Mouse (Mus musculus) neural tube, embryonic 14.5 days (tissue): ENCODE results near the gene Csnk1d. TPM values are rescaled to one million over a fixed set of nuclear protein-coding genes. Genes with fewer than 3 reads are reported as not detected.

Experiments
- ATAC-seq: fragments of 200-750 bp; cut with Nextera tagmentation; 2 replicates; pipeline ENCODE4 v1.8.0; 2017; ENCODE audit warnings: low read depth, mild to moderate bottlenecking, moderate TSS enrichment, moderate library complexity
- H3K27ac ChIP-seq: fragments of 300-500 bp; sonication (generic); 2 replicates; pipeline ENCODE4 v1.5.1; 2014; ENCODE audit warnings: low read depth, mild to moderate bottlenecking, control low read depth, low read length, moderate library complexity, mixed read lengths
- H3K27me3 ChIP-seq: fragments of 300-500 bp; sonication (generic); 2 replicates; pipeline ENCODE4 v1.6.1; 2014; ENCODE audit warnings: low read length; ENCODE audit not compliant: control insufficient read depth, insufficient read depth
- H3K36me3 ChIP-seq: fragments of 300-500 bp; sonication (generic); 2 replicates; pipeline ENCODE4 v1.6.1; 2014; ENCODE audit warnings: low read length, mixed read lengths; ENCODE audit not compliant: control insufficient read depth, insufficient read depth
- H3K4me1 ChIP-seq: fragments of 300-500 bp; sonication (generic); 2 replicates; pipeline ENCODE4 v1.6.1; 2014; ENCODE audit warnings: low read length; ENCODE audit not compliant: control insufficient read depth, insufficient read depth
- H3K4me2 ChIP-seq: fragments of 300-500 bp; sonication (generic); 2 replicates; pipeline ENCODE4 v1.6.1; 2014; ENCODE audit warnings: mild to moderate bottlenecking, low read depth, low read length, control low read depth
- H3K4me3 ChIP-seq: fragments of 300-500 bp; sonication (generic); 2 replicates; pipeline ENCODE4 v1.5.1; 2014; ENCODE audit warnings: low read depth, low read length, control low read depth, mixed read lengths
- H3K9ac ChIP-seq: fragments of 300-500 bp; sonication (generic); replicated peaks from 2 replicates; pipeline ENCODE4 v1.6.1; 2014; ENCODE audit warnings: low read depth, mild to moderate bottlenecking, control low read depth, low read length, mixed read lengths
- H3K9me3 ChIP-seq: fragments of 300-500 bp; sonication (generic); 2 replicates; pipeline ENCODE4 v1.6.1; 2016; ENCODE audit warnings: low read length; ENCODE audit not compliant: control insufficient read depth
- WGBS: fragments of 180-500 bp; shearing (Covaris S2); extraction: QIAGEN DNeasy Blood & Tissue Kit; methylation state at CpG from one replicate; pipeline ENCODE4 v1.1.7; 2014; 5-methylcytosine and 5-hydroxymethylcytosine counted together
- polyA plus RNA-seq: library from polyadenylated mRNA; unstranded; fragments of >200 nt; fragmentation: Nextera tagmentation; extraction: Ambion mirVana; gene quantifications from 2 replicates; pipeline ENCODE4 v1.2.1, GENCODE M21; 2014

The Csnk1d gene
- polyA plus RNA-seq: 57.8 and 81.1 TPM in 2 replicates

DNA sequence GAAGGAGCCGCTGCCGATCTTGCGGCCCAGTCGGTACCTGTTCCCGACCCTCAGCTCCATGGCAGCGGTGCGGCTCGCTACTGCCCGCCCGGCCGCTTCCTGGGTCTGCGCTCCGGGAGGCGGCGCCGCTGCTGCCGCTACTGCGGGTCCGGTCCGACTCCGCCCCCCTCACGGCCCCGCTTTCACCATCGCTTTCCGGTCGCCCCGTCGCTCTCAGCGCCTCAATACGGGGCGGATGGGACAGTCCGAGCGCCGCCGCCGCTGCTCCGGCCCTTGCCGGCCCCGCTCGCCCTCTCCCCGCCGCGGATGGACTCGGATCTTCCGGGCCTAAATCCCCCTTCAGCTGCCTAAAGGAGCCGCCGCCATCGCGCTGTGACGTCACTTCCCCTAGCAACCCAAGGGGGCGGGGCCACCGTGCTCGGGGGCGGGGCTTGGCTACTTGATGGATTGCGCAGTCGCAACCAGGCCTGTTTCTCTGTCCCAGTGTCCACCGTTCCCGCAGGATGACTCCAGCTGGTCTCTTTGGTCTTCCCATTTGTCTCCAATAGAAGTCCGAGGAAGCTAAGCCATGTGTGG lies at the start of gene Csnk1d:
TSS of gene Csnk1d (minus strand) at position 380 of the 576 bp plus-strand sequence.
- H3K4me3 ChIP-seq: peak within 1 kb of the TSS; percentile 100
- peak; percentile 92 for ATAC-seq
- peak within 1 kb of the TSS; percentile 92 for H3K4me2 ChIP-seq
- H3K27me3 ChIP-seq: no peaks in the 10 kb centered on the region
- no peaks in the 10 kb centered on the region for H3K9me3 ChIP-seq
- peaks cover 31% of the 10 kb centered on the region for H3K4me1 ChIP-seq
- 1% methylated on average over 57 of the region's 59 CpGs for WGBS
- peaks cover 2% of the 10 kb centered on the region; the same call in 1 of the 2 replicates for H3K36me3 ChIP-seq
- peak within 1 kb of the TSS; percentile 99 for H3K27ac ChIP-seq
- H3K9ac ChIP-seq: peak within 1 kb of the TSS; percentile 100

DNA sequence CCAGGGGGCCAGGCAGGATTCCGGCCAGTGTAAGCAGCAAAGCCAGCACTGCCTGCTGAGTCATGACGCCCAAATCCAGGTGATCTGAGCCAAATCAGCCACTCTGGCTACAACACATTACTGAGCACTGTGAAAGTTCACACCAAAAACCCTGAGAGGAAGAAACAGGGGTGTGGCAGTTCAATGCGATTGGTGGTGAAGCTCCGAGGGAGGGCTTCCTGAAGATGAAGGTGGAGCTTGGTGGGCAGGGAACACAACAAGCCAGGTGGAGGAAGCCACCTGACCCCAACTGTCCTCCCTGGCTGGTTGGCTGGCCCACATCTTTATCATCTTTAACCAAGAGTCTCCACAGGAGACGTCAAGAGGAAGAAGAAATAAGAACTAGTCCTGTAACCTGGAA lies 48.2 kb upstream of the Csnk1d start, which contains the start of gene Cd7:
TSS of gene Cd7 (minus strand) at position 117 of the 400 bp plus-strand sequence.
- no peak for ATAC-seq
- Histone ChIP-seq H3K4me2 (no peak within 1 kb of the TSS), H3K9ac (no peak within 1 kb of the TSS), H3K4me3 (no peak within 1 kb of the TSS), H3K9me3 (no peaks in the 10 kb centered on the region), H3K27ac (no peak within 1 kb of the TSS), H3K36me3 (no peaks in the 10 kb centered on the region), H3K4me1 (no peaks in the 10 kb centered on the region), H3K27me3 (no peaks in the 10 kb centered on the region)
- 77% methylated on average over 5 of the region's 5 CpGs for WGBS

DNA sequence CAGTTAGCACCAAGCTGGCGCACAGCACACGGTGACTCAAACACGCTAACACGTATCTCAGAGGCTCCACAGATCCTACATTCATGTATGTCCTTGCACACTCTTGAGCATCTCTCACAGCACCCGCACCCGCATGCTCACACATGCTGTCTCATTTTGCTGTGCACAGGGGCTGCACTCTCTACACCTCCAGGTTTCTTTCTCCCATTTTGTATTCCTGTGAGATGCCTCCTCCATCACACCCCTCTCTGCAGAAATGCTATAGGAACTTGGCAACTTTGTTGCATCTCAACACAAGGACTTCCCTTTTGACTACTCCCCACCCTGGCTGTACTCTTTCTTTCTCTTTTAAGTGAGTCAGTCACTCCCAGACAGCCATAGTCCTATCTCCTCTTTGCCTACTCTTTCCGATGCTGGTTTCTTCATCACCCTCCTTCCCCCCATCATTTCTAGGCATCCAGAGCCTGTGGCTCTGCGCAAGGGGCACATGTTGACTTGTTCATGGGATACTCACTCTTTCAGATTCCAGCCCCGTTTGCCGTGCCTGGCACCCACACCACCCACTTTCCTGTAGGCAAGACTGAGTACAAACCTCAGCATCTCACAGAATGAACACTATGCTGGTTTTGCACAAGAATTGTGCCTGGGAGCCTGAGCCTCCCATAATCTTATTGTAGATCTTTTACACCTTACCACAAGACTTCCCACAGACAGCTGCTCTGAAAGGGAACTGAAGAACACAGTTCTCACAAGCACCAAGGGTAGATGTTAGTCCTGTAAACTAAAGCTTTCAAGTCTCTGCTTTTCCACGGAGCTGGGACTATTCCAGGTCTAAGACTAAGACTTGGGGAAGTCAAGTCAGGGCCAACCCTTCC lies 47.5 kb upstream of the Csnk1d start:
- Histone ChIP-seq H3K4me1 (no peaks in the 10 kb centered on the region), H3K9ac (no peak overlapping the region), H3K27me3 (no peaks in the 10 kb centered on the region), H3K4me3 (no peak overlapping the region), H3K36me3 (no peaks in the 10 kb centered on the region), H3K9me3 (no peaks in the 10 kb centered on the region), H3K27ac (no peak overlapping the region), H3K4me2 (no peak overlapping the region)
- no peak for ATAC-seq
- WGBS: 94% methylated on average over 11 of the region's 11 CpGs

DNA sequence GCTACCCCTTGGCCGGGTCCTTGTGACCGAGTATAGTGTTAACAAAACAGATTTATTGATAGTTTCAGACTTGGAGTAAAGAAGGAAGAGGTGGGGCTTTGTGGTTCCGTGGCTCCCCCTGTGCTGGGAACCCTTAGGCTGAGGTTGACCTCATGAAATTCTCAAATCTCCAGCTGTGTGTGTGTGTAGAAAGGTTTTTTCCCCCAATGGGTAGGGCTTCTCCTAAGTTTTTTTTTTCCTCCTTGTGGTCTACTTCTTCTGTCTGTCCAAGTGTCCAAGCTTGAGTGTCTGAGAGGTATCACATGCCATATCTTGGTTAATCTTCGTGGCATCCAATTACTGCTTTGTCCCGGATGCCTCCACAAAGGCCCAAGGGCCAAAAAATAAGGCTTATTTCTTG lies 42.0 kb upstream of the Csnk1d start:
- H3K9me3 ChIP-seq: no peaks in the 10 kb centered on the region

DNA sequence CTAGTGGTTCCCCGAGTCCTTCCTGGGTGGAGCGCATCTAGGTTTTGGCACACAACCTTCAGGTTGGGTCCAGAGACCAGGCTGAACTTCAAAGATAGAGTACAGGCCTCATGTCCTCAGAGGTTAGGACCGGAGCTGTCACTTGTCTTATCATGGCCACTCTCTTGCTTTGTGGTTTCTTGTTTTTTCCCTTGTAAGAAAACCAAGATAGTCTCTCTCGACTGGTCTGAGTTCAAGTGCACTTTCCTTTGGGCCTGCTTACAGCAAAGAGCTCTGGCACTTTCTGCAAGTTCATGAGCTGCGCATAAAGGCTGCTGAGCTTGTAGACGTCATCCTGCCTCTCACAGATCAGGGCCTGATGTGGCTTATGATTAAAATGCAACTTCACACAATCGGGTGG lies 36.1 kb upstream of the Csnk1d start:
- no peak overlapping the region for H3K9ac ChIP-seq
- ATAC-seq: no peak
- 86% methylated on average over 7 of the region's 7 CpGs for WGBS

More for the DNA sequence above, 42.0 kb upstream of the Csnk1d start:
- no peaks in the 10 kb centered on the region for H3K36me3 ChIP-seq
- H3K4me3 ChIP-seq: no peak overlapping the region
- H3K4me2 ChIP-seq: no peak overlapping the region
- no peak for ATAC-seq
- no peaks in the 10 kb centered on the region for H3K27me3 ChIP-seq
- WGBS: 85% methylated on average over 5 of the region's 5 CpGs
- no peak overlapping the region for H3K9ac ChIP-seq
- H3K4me1 ChIP-seq: no peaks in the 10 kb centered on the region
- H3K27ac ChIP-seq: no peak overlapping the region

DNA sequence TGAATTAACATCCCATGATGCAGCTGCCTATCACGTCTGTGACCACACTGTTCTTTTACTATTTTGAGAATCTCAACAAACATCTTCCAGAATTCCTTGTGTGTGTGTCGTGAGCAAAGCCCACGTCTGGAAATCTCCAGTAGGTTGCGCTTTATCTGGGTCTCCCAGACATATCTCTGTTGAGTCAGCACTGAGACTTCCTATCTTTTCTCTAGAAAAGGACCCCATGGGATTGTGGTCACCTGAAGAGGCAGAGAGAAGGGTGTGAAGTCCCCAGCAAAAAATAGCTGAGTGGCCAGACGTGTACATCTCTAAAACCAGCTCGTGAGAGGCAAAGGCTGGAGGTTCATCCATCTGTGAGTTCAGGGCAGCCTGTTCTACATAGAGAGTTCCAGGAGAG lies 33.0 kb upstream of the Csnk1d start:
- Histone ChIP-seq H3K4me2 (no peak overlapping the region), H3K4me1 (no peaks in the 10 kb centered on the region), H3K27me3 (no peaks in the 10 kb centered on the region), H3K4me3 (no peak overlapping the region), H3K27ac (no peak overlapping the region), H3K9ac (no peak overlapping the region), H3K9me3 (no peaks in the 10 kb centered on the region), H3K36me3 (no peaks in the 10 kb centered on the region)
- ATAC-seq: no peak
- WGBS: 76% methylated on average over 6 of the region's 6 CpGs

More for the DNA sequence above, 36.1 kb upstream of the Csnk1d start:
- Histone ChIP-seq H3K9me3 (no peaks in the 10 kb centered on the region), H3K27me3 (no peaks in the 10 kb centered on the region), H3K4me3 (no peak overlapping the region), H3K4me1 (no peaks in the 10 kb centered on the region), H3K4me2 (no peak overlapping the region), H3K27ac (no peak overlapping the region), H3K36me3 (no peaks in the 10 kb centered on the region)

DNA sequence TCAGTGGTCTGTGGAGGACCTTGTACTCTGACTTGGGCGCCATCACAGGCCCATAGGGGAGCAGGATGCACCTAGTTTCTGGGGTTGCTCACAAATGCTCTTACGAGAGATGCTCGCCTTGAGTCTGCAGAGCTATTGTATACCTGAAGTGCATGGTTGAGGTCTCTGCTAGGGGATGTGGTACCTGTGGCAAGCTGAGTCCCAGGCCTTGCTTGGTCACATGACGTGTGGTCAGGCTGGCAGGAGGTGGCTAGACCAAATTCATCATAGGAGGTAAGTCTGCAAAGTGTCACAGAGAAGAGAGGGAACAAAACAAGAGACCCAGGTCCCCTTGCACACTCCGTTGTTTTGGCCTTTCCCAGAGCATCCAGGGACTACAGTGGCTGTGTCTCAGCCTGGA lies 28.4 kb upstream of the Csnk1d start:
- Histone ChIP-seq H3K9me3 (no peaks in the 10 kb centered on the region), H3K4me2 (no peak overlapping the region), H3K4me1 (no peaks in the 10 kb centered on the region), H3K4me3 (no peak overlapping the region), H3K27me3 (no peaks in the 10 kb centered on the region), H3K36me3 (no peaks in the 10 kb centered on the region), H3K9ac (no peak overlapping the region), H3K27ac (no peak overlapping the region)
- 83% methylated on average over 5 of the region's 5 CpGs for WGBS
- no peak for ATAC-seq

DNA sequence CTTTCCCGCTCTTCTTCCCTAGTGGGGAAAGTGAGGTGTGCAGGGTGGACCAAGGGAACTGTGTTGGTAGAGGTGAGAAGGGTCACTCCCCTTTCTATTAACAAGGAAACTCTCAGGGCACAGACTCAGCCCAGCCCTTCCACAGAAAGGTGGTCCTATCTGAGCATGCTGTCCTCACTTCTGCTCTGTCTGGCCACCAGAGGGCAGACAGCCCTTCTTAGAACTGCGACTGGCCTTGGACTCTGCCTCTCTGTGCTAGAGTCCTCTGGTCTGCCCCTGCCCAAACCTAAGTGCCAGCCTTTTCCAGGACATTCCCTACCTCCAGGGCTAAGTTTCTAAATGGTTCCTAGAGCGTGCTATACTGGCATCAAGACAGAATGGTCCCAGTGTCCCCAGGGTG lies 26.6 kb upstream of the Csnk1d start:
- H3K9ac ChIP-seq: no peak overlapping the region
- no peak overlapping the region for H3K4me3 ChIP-seq
- H3K27ac ChIP-seq: no peak overlapping the region
- no peak overlapping the region for H3K4me2 ChIP-seq
- no peaks in the 10 kb centered on the region for H3K36me3 ChIP-seq
- peak; percentile 58; the same call in 1 of the 2 replicates for ATAC-seq
- WGBS: 36% methylated on average over 3 of the region's 3 CpGs
- no peaks in the 10 kb centered on the region for H3K9me3 ChIP-seq
- H3K27me3 ChIP-seq: no peaks in the 10 kb centered on the region
- H3K4me1 ChIP-seq: no peaks in the 10 kb centered on the region

DNA sequence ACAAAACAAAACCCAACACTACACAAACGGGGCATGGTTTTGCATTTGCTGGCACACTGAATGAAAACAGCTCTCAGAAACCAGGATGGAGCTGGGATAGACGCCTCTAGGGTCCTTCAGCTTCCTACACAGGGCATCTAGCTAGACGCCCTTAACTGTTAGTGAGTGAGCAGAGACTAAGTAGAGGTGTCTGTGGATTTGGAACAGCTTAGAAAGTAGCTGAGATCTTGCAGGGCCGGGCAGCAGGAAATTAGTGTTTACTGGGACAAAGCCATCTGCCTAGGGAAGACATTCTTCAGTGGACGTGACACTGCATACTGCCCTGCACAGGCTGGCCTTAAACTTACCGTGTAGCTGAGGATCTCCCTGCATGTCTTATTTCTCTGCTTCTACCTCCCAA lies 24.3 kb upstream of the Csnk1d start:
- H3K27me3 ChIP-seq: no peaks in the 10 kb centered on the region
- H3K4me1 ChIP-seq: no peaks in the 10 kb centered on the region
- H3K9me3 ChIP-seq: no peaks in the 10 kb centered on the region
- WGBS: 71% methylated on average over 6 of the region's 6 CpGs
- H3K9ac ChIP-seq: no peak overlapping the region
- H3K4me2 ChIP-seq: no peak overlapping the region
- no peaks in the 10 kb centered on the region for H3K36me3 ChIP-seq
- no peak overlapping the region for H3K4me3 ChIP-seq
- no peak for ATAC-seq
- H3K27ac ChIP-seq: no peak overlapping the region
